Mouse (Mus musculus): ENCODE data around the gene Rin3.

GRCm38 (mm10) chr12:102292501-102293215, 9.8 kb downstream of the Rin3 start:
- TF ChIP-seq CTCF (IDR thresholded peaks at IDR 0.05; ENCODE audit: low read depth), result no peak
- TF ChIP-seq EP300 (IDR thresholded peaks at IDR 0.05; ENCODE audit: low read depth), result no peak
